Mouse (Mus musculus) liver, postnatal 0 days (tissue): ENCODE results near the gene Trim63.

Experiments
- CTCF ChIP-seq: sonication (generic); IDR thresholded peaks from 2 replicates; pipeline ENCODE4 v1.5.1; 2016; ENCODE audit warnings: antibody characterized with exemption, low read depth
- EP300 ChIP-seq: IDR thresholded peaks from 2 replicates; pipeline ENCODE4 v1.6.1; 2016; ENCODE audit warnings: antibody characterized with exemption, low read depth, mild to moderate bottlenecking

- TF ChIP-seq EP300 (no peak), CTCF (no peak)
These were observed 33.2 kb downstream of the Trim63 start for GRCm38 (mm10) chr4:134348078-134348477.
